Mouse (Mus musculus) lung, embryonic 16.5 days (tissue): ENCODE data around the gene Ccdc120. TPM values are rescaled to one million over a fixed set of nuclear protein-coding genes. Genes with fewer than 3 reads are reported as not detected.
"Not testable (repeated sequence)": the region's sequence is repeated elsewhere in the genome, so short reads cannot be mapped to it uniquely, and the experiment has no call there.

Source experiments
- ATAC-seq: fragments of 200-750 bp; cut with Nextera tagmentation; 2 replicates; pipeline ENCODE4 v1.8.0; 2017; ENCODE audit warnings: low read depth, mild to moderate bottlenecking, moderate library complexity
- H3K27ac ChIP-seq: fragments of 300-500 bp; sonication (generic); 2 replicates; pipeline ENCODE4 v1.5.1; 2014; ENCODE audit warnings: mild to moderate bottlenecking, control low read depth, low read length
- H3K27me3 ChIP-seq: fragments of 300-500 bp; sonication (generic); 2 replicates; pipeline ENCODE4 v1.6.1; 2014; ENCODE audit warnings: low read depth, low read length, mixed read lengths; ENCODE audit not compliant: control insufficient read depth, insufficient read depth
- H3K36me3 ChIP-seq: fragments of 300-500 bp; sonication (generic); 2 replicates; pipeline ENCODE4 v1.6.1; 2014; ENCODE audit warnings: low read length; ENCODE audit not compliant: control insufficient read depth, insufficient read depth
- H3K4me1 ChIP-seq: fragments of 300-500 bp; sonication (generic); replicated peaks from 2 replicates; pipeline ENCODE4 v1.6.1; 2014; ENCODE audit warnings: low read length, mixed read lengths; ENCODE audit not compliant: control insufficient read depth, insufficient read depth
- H3K4me2 ChIP-seq: fragments of 300-500 bp; sonication (generic); 2 replicates; pipeline ENCODE4 v1.6.1; 2014; ENCODE audit warnings: low read depth, low read length, control low read depth
- H3K4me3 ChIP-seq: fragments of 300-500 bp; sonication (generic); 2 replicates; pipeline ENCODE4 v1.5.1; 2014; ENCODE audit warnings: mild to moderate bottlenecking, low read length, control low read depth
- H3K9ac ChIP-seq: fragments of 300-500 bp; sonication (generic); 2 replicates; pipeline ENCODE4 v1.6.1; 2014; ENCODE audit warnings: low read length, control low read depth
- H3K9me3 ChIP-seq: fragments of 300-500 bp; sonication (generic); 2 replicates; pipeline ENCODE4 v1.6.1; 2016; ENCODE audit warnings: low read length; ENCODE audit not compliant: control insufficient read depth
- WGBS: fragments of 180-500 bp; shearing (Covaris S2); extraction: QIAGEN DNeasy Blood & Tissue Kit; methylation state at CpG from one replicate; pipeline ENCODE4 v1.1.7; 2014; 5-methylcytosine and 5-hydroxymethylcytosine counted together
- polyA plus RNA-seq: library from polyadenylated mRNA; unstranded; fragments of >200 nt; fragmentation: Nextera tagmentation; extraction: Ambion mirVana; gene quantifications from 2 replicates; pipeline ENCODE4 v1.2.1, GENCODE M21; 2015

The Ccdc120 gene
- polyA plus RNA-seq, 1 experiment from 2014 or later = 27.0 TPM

- H3K9ac ChIP-seq = peak overlapping the region; percentile 76
- H3K4me1 ChIP-seq = 0 out of 2 replicates have a peak, but pooled peaks cover 3% of the 10 kb centered on the region
- peak overlapping the region; percentile 47 for H3K4me2 ChIP-seq
- peak overlapping the region; percentile 66 for H3K4me3 ChIP-seq
- H3K27me3 ChIP-seq = no peaks in the 10 kb centered on the region
- ATAC-seq = peak; percentile 20; the same call in 1 of the 2 replicates
- no peaks in the 10 kb centered on the region for H3K9me3 ChIP-seq
- H3K36me3 ChIP-seq = peaks cover 5% of the 10 kb centered on the region
- 12% methylated on average over 4 of the region's 4 CpGs for WGBS
- peak overlapping the region; percentile 98 for H3K27ac ChIP-seq
These were observed 28.0 kb downstream of the Ccdc120 start for GRCm38 (mm10) chrX:7722691-7723090.

- WGBS = 12% methylated on average over 11 of the region's 11 CpGs
- no peaks in the 10 kb centered on the region for H3K9me3 ChIP-seq
- 0 out of 2 replicates have a peak, but pooled peaks cover 3% of the 10 kb centered on the region for H3K4me1 ChIP-seq
- peak overlapping the region; percentile 66 for H3K4me3 ChIP-seq
- peak overlapping the region; percentile 47 for H3K4me2 ChIP-seq
- ATAC-seq = no peak
- H3K27me3 ChIP-seq = no peaks in the 10 kb centered on the region
- peak overlapping the region; percentile 98 for H3K27ac ChIP-seq
- peaks cover 5% of the 10 kb centered on the region for H3K36me3 ChIP-seq
- H3K9ac ChIP-seq = peak overlapping the region; percentile 76
These were observed 28.5 kb downstream of the Ccdc120 start for GRCm38 (mm10) chrX:7722282-7722611.

DNA sequence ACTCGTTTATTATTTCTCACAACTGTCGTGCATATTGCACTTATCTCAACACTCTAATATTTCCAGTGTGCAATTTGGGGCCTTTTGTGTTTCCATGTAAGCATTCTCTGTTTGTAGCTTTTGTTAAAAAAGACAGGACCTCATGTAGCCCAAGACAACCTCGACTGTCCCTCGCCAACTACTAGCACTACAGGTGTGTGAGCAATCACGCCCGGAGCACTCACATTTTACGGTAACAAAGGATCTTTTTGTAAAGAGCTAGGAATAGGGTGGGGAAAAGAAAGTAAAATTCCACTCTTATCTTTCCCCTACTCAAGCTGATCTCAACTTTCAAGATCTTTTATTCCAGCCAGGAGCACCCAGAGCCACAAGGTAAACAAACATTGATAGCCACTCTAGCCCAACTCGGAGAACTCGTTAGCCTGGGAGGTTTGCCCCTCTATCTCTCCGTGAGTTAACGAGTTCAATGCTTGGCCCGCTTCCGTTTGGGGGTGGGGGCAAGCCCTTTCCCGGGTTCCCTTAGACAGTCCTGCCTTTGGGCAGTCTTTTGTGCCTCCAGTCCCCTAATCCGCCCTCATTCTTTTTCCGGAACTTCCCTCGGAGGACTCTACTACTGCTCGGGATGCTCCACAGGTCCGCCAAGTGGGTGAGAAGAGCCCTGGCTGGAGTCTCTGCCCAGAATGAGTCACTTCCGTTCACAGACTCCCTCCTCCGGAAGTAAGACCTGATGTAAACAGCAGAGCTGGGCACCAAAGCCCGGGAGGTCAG lies 29.0 kb downstream of the Ccdc120 start, which contains the start of gene Gm45208:
TSS of gene Gm45208 (plus strand) at position 732 of the 768 bp plus-strand sequence.
- Histone ChIP-seq H3K9ac (peak within 1 kb of the TSS; percentile 76), H3K4me3 (peak within 1 kb of the TSS; percentile 66), H3K4me1 (0 out of 2 replicates have a peak, but pooled peaks cover 3% of the 10 kb centered on the region), H3K9me3 (no peaks in the 10 kb centered on the region), H3K27ac (peak within 1 kb of the TSS; percentile 98), H3K27me3 (no peaks in the 10 kb centered on the region), H3K4me2 (peak within 1 kb of the TSS; percentile 47), H3K36me3 (peaks cover 5% of the 10 kb centered on the region)
- WGBS = 13% methylated on average over 22 of the region's 22 CpGs
- ATAC-seq = peak; percentile 91

DNA sequence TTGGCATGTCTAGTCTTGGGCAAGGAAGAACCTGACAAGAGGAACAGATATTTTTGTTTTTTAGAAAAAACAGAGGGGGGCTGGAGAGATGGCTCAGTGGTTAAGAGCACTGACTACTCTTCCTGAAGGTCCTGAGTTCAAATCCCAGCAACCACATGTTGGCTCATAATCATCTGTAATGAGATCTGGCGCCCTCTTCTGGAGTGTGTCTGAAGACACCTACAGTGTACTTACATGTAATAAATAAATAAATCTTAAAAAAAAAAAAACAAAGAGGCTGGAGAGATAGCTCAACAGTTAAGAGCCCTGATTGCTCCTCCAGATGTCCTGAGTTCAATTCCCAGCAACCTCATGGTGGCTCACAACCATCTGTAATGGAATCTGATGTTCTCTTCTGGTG lies 34.6 kb downstream of the Ccdc120 start:
- not testable (repeated sequence) for H3K4me1 ChIP-seq, H3K27ac ChIP-seq, H3K4me2 ChIP-seq, H3K4me3 ChIP-seq, H3K36me3 ChIP-seq, H3K9ac ChIP-seq, ATAC-seq, H3K9me3 ChIP-seq, H3K27me3 ChIP-seq
- 41% methylated on average over 1 of the region's 1 CpGs for whole genome bisulfite sequencing

- H3K36me3 ChIP-seq, H3K9me3 ChIP-seq, H3K27me3 ChIP-seq, H3K4me1 ChIP-seq: not testable (repeated sequence)
- ATAC-seq = peak; percentile 97
- H3K4me3 ChIP-seq = peak within 1 kb of the TSS; percentile 45
- peak within 1 kb of the TSS; percentile 51 for H3K4me2 ChIP-seq
- peak within 1 kb of the TSS; percentile 56 for H3K9ac ChIP-seq
- 8% methylated on average over 24 of the region's 60 CpGs for WGBS
- H3K27ac ChIP-seq = 0 out of 2 replicates have a peak within 1 kb of the TSS, but pooled peaks have one; percentile 43
These were observed 36.4 kb downstream of the Ccdc120 start, which contains the start of gene Wdr45 for GRCm38 (mm10) chrX:7714135-7714899. Wdr45 (plus strand) TSS chrX:7714333.

DNA sequence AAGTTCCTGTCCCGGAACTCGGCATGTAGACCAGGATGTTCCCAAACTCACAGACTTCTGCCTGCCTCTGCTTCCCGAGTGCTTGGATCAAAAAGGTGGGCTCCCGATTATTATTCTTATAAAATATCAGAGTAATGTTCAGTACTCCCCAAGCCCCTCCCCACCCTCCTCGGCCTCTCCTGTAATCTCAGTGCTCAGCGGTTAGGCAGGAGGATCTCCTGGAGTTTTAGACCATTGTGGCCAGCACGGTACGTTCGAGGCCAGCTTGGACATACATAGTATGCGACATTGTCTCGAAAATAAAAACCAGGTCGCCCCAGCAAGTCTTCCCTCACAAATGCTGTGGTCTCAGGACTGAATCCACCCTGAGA lies 37.0 kb downstream of the Ccdc120 start:
- Histone ChIP-seq H3K4me3 (peak overlapping the region; percentile 45), H3K9ac (peak overlapping the region; percentile 56), H3K27ac (0 out of 2 replicates have a peak overlapping the region, but pooled peaks have one; percentile 43), H3K4me2 (peak overlapping the region; percentile 51)
- not testable (repeated sequence) for H3K9me3 ChIP-seq, H3K4me1 ChIP-seq, H3K36me3 ChIP-seq, H3K27me3 ChIP-seq
- peak; percentile 18; the same call in 1 of the 2 replicates for ATAC-seq
- WGBS = 24% methylated on average over 5 of the region's 12 CpGs

GRCm38 (mm10) chrX:7696954-7697381 lies 53.7 kb downstream of the Ccdc120 start, which contains the start of gene Gpkow:
Gpkow (plus strand) TSS chrX:7697131.
- Histone ChIP-seq H3K4me2 (peak within 1 kb of the TSS; percentile 61), H3K9me3 (no peaks in the 10 kb centered on the region), H3K4me1 (no peaks in the 10 kb centered on the region; the same call in 1 of the 2 replicates), H3K27ac (peak within 1 kb of the TSS; percentile 17; the same call in 1 of the 2 replicates), H3K27me3 (no peaks in the 10 kb centered on the region), H3K9ac (peak within 1 kb of the TSS; percentile 73), H3K36me3 (peaks cover 2% of the 10 kb centered on the region), H3K4me3 (peak within 1 kb of the TSS; percentile 67)
- peak; percentile 96 for ATAC-seq
- 6% methylated on average over 33 of the region's 33 CpGs for WGBS

DNA sequence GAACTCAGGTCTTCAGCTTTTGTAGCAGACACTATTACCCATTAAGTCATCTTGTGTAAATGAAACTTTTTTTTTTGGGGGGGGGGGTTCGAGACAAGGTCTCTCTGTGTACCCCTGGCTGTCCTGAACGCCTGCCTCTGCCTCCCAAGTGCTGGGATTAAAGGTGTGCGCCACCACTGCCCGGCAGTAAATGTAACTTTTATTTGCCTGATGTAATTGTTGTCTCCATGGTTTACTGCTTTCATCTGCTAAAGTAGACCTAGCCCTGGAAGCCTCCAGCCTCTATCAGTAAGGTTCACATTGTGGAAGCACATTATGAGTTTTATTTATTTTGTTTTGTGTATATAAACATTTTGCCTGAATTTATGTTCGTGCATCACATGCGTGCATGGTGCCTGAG lies 54.2 kb downstream of the Ccdc120 start:
- H3K4me3 ChIP-seq = peak overlapping the region; percentile 31
- peak overlapping the region; percentile 40; the same call in 1 of the 2 replicates for H3K4me2 ChIP-seq
- no peaks in the 10 kb centered on the region for H3K27me3 ChIP-seq
- peak; percentile 8 for ATAC-seq
- no peaks in the 10 kb centered on the region; the same call in 1 of the 2 replicates for H3K4me1 ChIP-seq
- H3K9me3 ChIP-seq = no peaks in the 10 kb centered on the region
- peaks cover 2% of the 10 kb centered on the region for H3K36me3 ChIP-seq
- H3K9ac ChIP-seq = peak overlapping the region; percentile 28; the same call in 1 of the 2 replicates
- H3K27ac ChIP-seq = no peak overlapping the region
- WGBS = 26% methylated on average over 6 of the region's 6 CpGs

GRCm38 (mm10) chrX:7692862-7693261 lies 57.8 kb downstream of the Ccdc120 start:
- no peak overlapping the region for H3K4me3 ChIP-seq
- 29% methylated on average over 4 of the region's 4 CpGs for WGBS
- H3K9me3 ChIP-seq = no peaks in the 10 kb centered on the region
- no peak for ATAC-seq
- no peak overlapping the region for H3K27ac ChIP-seq
- H3K27me3 ChIP-seq = no peaks in the 10 kb centered on the region
- H3K4me1 ChIP-seq = no peaks in the 10 kb centered on the region
- H3K4me2 ChIP-seq = no peak overlapping the region
- no peaks in the 10 kb centered on the region for H3K36me3 ChIP-seq
- H3K9ac ChIP-seq = no peak overlapping the region
